Mouse (Mus musculus) heart, embryonic 14.5 days (tissue): Measurements from ENCODE around the gene Epb41l1. TPM values are rescaled to one million over a fixed set of nuclear protein-coding genes. Genes with fewer than 3 reads are reported as not detected.

Experiments
- ATAC-seq: fragments of 200-750 bp; cut with Nextera tagmentation; 2 replicates; pipeline ENCODE4 v1.8.0; 2017; ENCODE audit warnings: low read depth, moderate TSS enrichment; ENCODE audit not compliant: insufficient number of reproducible peaks, insufficient read depth, low FRiP score
- H3K27ac ChIP-seq, 2 experiments: fragments of 200-500 bp in 1 of 2; fragments of 300-500 bp in 1 of 2; sonication (generic) in 1 of 2; replicated peaks in 1 of 2; 2 replicates each; pipeline ENCODE4 v1.5.1; 2012 to 2014; ENCODE audit warnings: low read depth in 2 of 2, low read length in 2 of 2, control low read depth in 1 of 2, mild to moderate bottlenecking in 1 of 2, mixed read lengths in 1 of 2; ENCODE audit not compliant: control insufficient read depth in 1 of 2, insufficient read depth in 1 of 2
- H3K27me3 ChIP-seq: fragments of 300-500 bp; sonication (generic); 2 replicates; pipeline ENCODE4 v1.6.1; 2014; ENCODE audit warnings: mild to moderate bottlenecking, low read length, control low read depth; ENCODE audit not compliant: control insufficient read depth, insufficient read depth
- H3K36me3 ChIP-seq: fragments of 300-500 bp; sonication (generic); 2 replicates; pipeline ENCODE4 v1.6.1; 2014; ENCODE audit warnings: mild to moderate bottlenecking, control low read depth, low read length, mixed read lengths; ENCODE audit not compliant: control insufficient read depth, insufficient read depth
- H3K4me1 ChIP-seq, 2 experiments: fragments of 200-500 bp in 1 of 2; fragments of 300-500 bp in 1 of 2; sonication (generic) in 1 of 2; 2 replicates each; pipeline ENCODE4 v1.6.1; 2012 to 2014; ENCODE audit warnings: low read length in 2 of 2, control low read depth in 1 of 2, mixed read lengths in 1 of 2; ENCODE audit not compliant: control insufficient read depth in 2 of 2, insufficient read depth in 2 of 2
- H3K4me2 ChIP-seq: fragments of 300-500 bp; sonication (generic); 2 replicates; pipeline ENCODE4 v1.6.1; 2014; ENCODE audit warnings: mild to moderate bottlenecking, low read length
- H3K4me3 ChIP-seq, 2 experiments: fragments of 200-500 bp in 1 of 2; fragments of 300-500 bp in 1 of 2; sonication (generic) in 1 of 2; 2 replicates each; pipeline ENCODE4 v1.5.1; 2012 to 2014; ENCODE audit warnings: low read length in 2 of 2, mild to moderate bottlenecking in 2 of 2, control low read depth in 1 of 2, low read depth in 1 of 2, moderate library complexity in 1 of 2; ENCODE audit not compliant: control insufficient read depth in 1 of 2, insufficient read depth in 1 of 2
- H3K9ac ChIP-seq: fragments of 300-500 bp; sonication (generic); 2 replicates; pipeline ENCODE4 v1.6.1; 2014; ENCODE audit warnings: mild to moderate bottlenecking, low read length
- H3K9me3 ChIP-seq: fragments of 300-500 bp; sonication (generic); 2 replicates; pipeline ENCODE4 v1.6.1; 2016; ENCODE audit warnings: low read length, control low read depth; ENCODE audit not compliant: control insufficient read depth
- WGBS: fragments of 180-500 bp; shearing (Covaris S2); extraction: QIAGEN DNeasy Blood & Tissue Kit; methylation state at CpG from one replicate; pipeline ENCODE4 v1.1.7; 2014; 5-methylcytosine and 5-hydroxymethylcytosine counted together
- polyA plus RNA-seq: library from polyadenylated mRNA; unstranded; fragments of >200 nt; fragmentation: Nextera tagmentation; extraction: Ambion mirVana; gene quantifications from 2 replicates; pipeline ENCODE4 v1.2.1, GENCODE M21; 2014

Epb41l1 gene
- polyA plus RNA-seq, 1 experiment from 2014 or later = 1.6 TPM

GRCm38 (mm10) chr2:156542410-156542809, 121.7 kb downstream of the Epb41l1 start:
- Histone ChIP-seq H3K27me3 (no peaks in the 10 kb centered on the region), H3K4me2 (no peak overlapping the region), H3K9me3 (no peaks in the 10 kb centered on the region), H3K4me1 (peaks cover 0 to 4% of the 10 kb centered on the region in 2 experiments; a peak in 2 of 4 replicates), H3K9ac (no peak overlapping the region), H3K36me3 (0 out of 2 replicates have a peak, but pooled peaks cover 6% of the 10 kb centered on the region), H3K4me3 (no peak overlapping the region), H3K27ac (no peak overlapping the region)
- WGBS = 73% methylated on average over 8 of the region's 8 CpGs
- no peak for ATAC-seq

GRCm38 (mm10) chr2:156543804-156544203, 123.1 kb downstream of the Epb41l1 start:
- no peaks in the 10 kb centered on the region for H3K9me3 ChIP-seq
- H3K36me3 ChIP-seq = 0 out of 2 replicates have a peak, but pooled peaks cover 6% of the 10 kb centered on the region
- no peaks in the 10 kb centered on the region for H3K27me3 ChIP-seq
- WGBS = 66% methylated on average over 3 of the region's 3 CpGs
- no peak overlapping the region for H3K4me3 ChIP-seq
- no peak overlapping the region for H3K27ac ChIP-seq
- peaks cover 2 to 10% of the 10 kb centered on the region in 2 experiments; a peak in 3 of 4 replicates for H3K4me1 ChIP-seq
- H3K4me2 ChIP-seq = no peak overlapping the region
- H3K9ac ChIP-seq = no peak overlapping the region
- no peak for ATAC-seq

- Histone ChIP-seq H3K4me3 (peak within 1 kb of the TSS; percentile 75 to 88), H3K27me3 (no peaks in the 10 kb centered on the region), H3K4me2 (peak within 1 kb of the TSS; percentile 75), H3K27ac (peak within 1 kb of the TSS; percentile 57 to 63; a peak in 3 of 4 replicates), H3K36me3 (peaks cover 18% of the 10 kb centered on the region), H3K4me1 (peaks cover 2 to 10% of the 10 kb centered on the region in 2 experiments; a peak in 3 of 4 replicates), H3K9ac (peak within 1 kb of the TSS; percentile 89), H3K9me3 (no peaks in the 10 kb centered on the region)
- no peak for ATAC-seq
- 6% methylated on average over 39 of the region's 39 CpGs for WGBS
Observed at GRCm38 (mm10) chr2:156547123-156547891, 126.6 kb downstream of the Epb41l1 start, which contains the start of gene Aar2. Gene Aar2 (plus strand): TSS chr2:156547584.

- Histone ChIP-seq H3K27ac (no peak overlapping the region), H3K4me3 (no peak overlapping the region), H3K9me3 (no peaks in the 10 kb centered on the region), H3K4me2 (no peak overlapping the region), H3K9ac (no peak overlapping the region), H3K4me1 (peaks cover 2 to 6% of the 10 kb centered on the region in 2 experiments; a peak in 3 of 4 replicates), H3K27me3 (no peaks in the 10 kb centered on the region), H3K36me3 (peaks cover 54% of the 10 kb centered on the region)
- no peak for ATAC-seq
- WGBS = 84% methylated on average over 4 of the region's 4 CpGs
Observed at GRCm38 (mm10) chr2:156552421-156552820, 131.7 kb downstream of the Epb41l1 start.

- no peak overlapping the region for H3K27ac ChIP-seq
- no peak overlapping the region for H3K9ac ChIP-seq
- H3K36me3 ChIP-seq = peaks cover 58% of the 10 kb centered on the region
- H3K4me2 ChIP-seq = no peak overlapping the region
- no peaks in the 10 kb centered on the region for H3K9me3 ChIP-seq
- no peak for ATAC-seq
- H3K27me3 ChIP-seq = no peaks in the 10 kb centered on the region
- 14% methylated on average over 2 of the region's 2 CpGs for WGBS
- no peaks in the 10 kb centered on the region for H3K4me1 ChIP-seq
- no peak overlapping the region for H3K4me3 ChIP-seq
Observed at GRCm38 (mm10) chr2:156561808-156562207, 141.1 kb downstream of the Epb41l1 start.

- Histone ChIP-seq H3K27me3 (no peaks in the 10 kb centered on the region), H3K4me2 (no peak overlapping the region), H3K4me1 (no peaks in the 10 kb centered on the region), H3K36me3 (peaks cover 59% of the 10 kb centered on the region), H3K27ac (no peak overlapping the region), H3K4me3 (no peak overlapping the region), H3K9me3 (no peaks in the 10 kb centered on the region), H3K9ac (no peak overlapping the region)
- 83% methylated on average over 5 of the region's 5 CpGs for WGBS
- no peak for ATAC-seq
Observed at GRCm38 (mm10) chr2:156563557-156563956, 142.8 kb downstream of the Epb41l1 start.

- no peak overlapping the region for H3K9ac ChIP-seq
- no peaks in the 10 kb centered on the region for H3K9me3 ChIP-seq
- ATAC-seq = no peak
- H3K36me3 ChIP-seq = peaks cover 44% of the 10 kb centered on the region
- H3K4me3 ChIP-seq = no peak overlapping the region
- no peak overlapping the region for H3K27ac ChIP-seq
- 93% methylated on average over 2 of the region's 2 CpGs for WGBS
- no peak overlapping the region for H3K4me2 ChIP-seq
- no peaks in the 10 kb centered on the region for H3K27me3 ChIP-seq
- H3K4me1 ChIP-seq = no peaks in the 10 kb centered on the region
Observed at GRCm38 (mm10) chr2:156566512-156566911, 145.8 kb downstream of the Epb41l1 start.
